Mouse (Mus musculus): ENCODE results near the gene Muc3. TPM values are rescaled to one million over a fixed set of nuclear protein-coding genes. Genes with fewer than 3 reads are reported as not detected.

Gene Muc3
- total and polyA plus RNA-seq, 2 experiments from 2014 or later = not detected

- ATAC-seq (ENCODE audit: low FRiP score) (no peak), DNase-seq (ENCODE audit: low spot score) (no peak)
- Histone ChIP-seq H3K36me3 (ENCODE audit: insufficient read depth, low read length) (no peaks in the 10 kb centered on the region), H3K9ac (replicated peaks; ENCODE audit: low read length, poor library complexity, severe bottlenecking) (no peak overlapping the region), H3K9me3 (ENCODE audit: low read length) (no peaks in the 10 kb centered on the region), H3K27ac (ENCODE audit: low read depth, low read length) (no peak overlapping the region), H3K27me3 (ENCODE audit: insufficient read depth, low read length) (no peaks in the 10 kb centered on the region), H3K4me3 (ENCODE audit: low read depth, low read length) (no peak overlapping the region), H3K4me1 (ENCODE audit: insufficient read depth, low read length) (no peaks in the 10 kb centered on the region), H3K4me2 (ENCODE audit: low read depth, low read length, poor library complexity, severe bottlenecking) (no peak overlapping the region)
- WGBS = 85% methylated on average over 10 of the region's 10 CpGs
- TF ChIP-seq CTCF (IDR thresholded peaks at IDR 0.05) = no peak
These were observed 10.1 kb downstream of the Muc3 start for GRCm38 (mm10) chr5:137138977-137139376.

- Histone ChIP-seq H3K4me1 (ENCODE audit: insufficient read depth, low read length) (no peaks in the 10 kb centered on the region), H3K27ac (ENCODE audit: low read depth, low read length) (no peak overlapping the region), H3K4me2 (ENCODE audit: low read depth, low read length, poor library complexity, severe bottlenecking) (no peak overlapping the region), H3K36me3 (ENCODE audit: insufficient read depth, low read length) (no peaks in the 10 kb centered on the region), H3K9ac (replicated peaks; ENCODE audit: low read length, poor library complexity, severe bottlenecking) (no peak overlapping the region), H3K27me3 (ENCODE audit: insufficient read depth, low read length) (no peaks in the 10 kb centered on the region), H3K9me3 (ENCODE audit: low read length) (no peaks in the 10 kb centered on the region), H3K4me3 (ENCODE audit: low read depth, low read length) (no peak overlapping the region)
- DNase-seq (ENCODE audit: low spot score) = no peak
- 40% methylated on average over 11 of the region's 11 CpGs for WGBS
- TF ChIP-seq CTCF (IDR thresholded peaks at IDR 0.05) = no peak
- ATAC-seq (ENCODE audit: low FRiP score) = no peak
These were observed 14.2 kb downstream of the Muc3 start for GRCm38 (mm10) chr5:137134959-137135358.

- peak; percentile 95 for TF ChIP-seq CTCF (IDR thresholded peaks at IDR 0.05)
- 0% methylated on average over 3 of the region's 3 CpGs for WGBS
- Histone ChIP-seq H3K4me1 (ENCODE audit: insufficient read depth, low read length) (no peaks in the 10 kb centered on the region), H3K36me3 (ENCODE audit: insufficient read depth, low read length) (no peaks in the 10 kb centered on the region), H3K27ac (ENCODE audit: low read depth, low read length) (0 out of 2 replicates have a peak overlapping the region, but pooled peaks have one; percentile 38), H3K4me3 (ENCODE audit: low read depth, low read length) (no peak overlapping the region), H3K9ac (replicated peaks; ENCODE audit: low read length, poor library complexity, severe bottlenecking) (no peak overlapping the region), H3K4me2 (ENCODE audit: low read depth, low read length, poor library complexity, severe bottlenecking) (no peak overlapping the region), H3K27me3 (ENCODE audit: insufficient read depth, low read length) (no peaks in the 10 kb centered on the region), H3K9me3 (ENCODE audit: low read length) (no peaks in the 10 kb centered on the region)
- ATAC-seq (ENCODE audit: low FRiP score) (peak; percentile 49; the same call in 1 of the 2 replicates), DNase-seq (ENCODE audit: low spot score) (peak; percentile 80)
These were observed 17.6 kb downstream of the Muc3 start for GRCm38 (mm10) chr5:137131490-137131889.

GRCm38 (mm10) chr5:137129281-137129680 is 19.8 kb downstream of the Muc3 start:
- Histone ChIP-seq H3K4me3 (ENCODE audit: low read depth, low read length) (no peak overlapping the region), H3K9me3 (ENCODE audit: low read length) (no peaks in the 10 kb centered on the region), H3K27me3 (ENCODE audit: insufficient read depth, low read length) (no peaks in the 10 kb centered on the region), H3K36me3 (ENCODE audit: insufficient read depth, low read length) (no peaks in the 10 kb centered on the region), H3K4me2 (ENCODE audit: low read depth, low read length, poor library complexity, severe bottlenecking) (no peak overlapping the region), H3K4me1 (ENCODE audit: insufficient read depth, low read length) (no peaks in the 10 kb centered on the region), H3K27ac (ENCODE audit: low read depth, low read length) (no peak overlapping the region), H3K9ac (replicated peaks; ENCODE audit: low read length, poor library complexity, severe bottlenecking) (no peak overlapping the region)
- no peak for DNase-seq (ENCODE audit: low spot score)
- no peak for ATAC-seq (ENCODE audit: low FRiP score)
- WGBS = 39% methylated on average over 5 of the region's 5 CpGs
- TF ChIP-seq CTCF (IDR thresholded peaks at IDR 0.05) = no peak

- Histone ChIP-seq H3K4me2 (ENCODE audit: low read depth, low read length, poor library complexity, severe bottlenecking) (no peak overlapping the region), H3K27ac (ENCODE audit: low read depth, low read length) (peak overlapping the region; percentile 80), H3K9ac (replicated peaks; ENCODE audit: low read length, poor library complexity, severe bottlenecking) (no peak overlapping the region), H3K9me3 (ENCODE audit: low read length) (no peaks in the 10 kb centered on the region), H3K27me3 (ENCODE audit: insufficient read depth, low read length) (no peaks in the 10 kb centered on the region), H3K4me1 (ENCODE audit: insufficient read depth, low read length) (0 out of 2 replicates have a peak, but pooled peaks cover 8% of the 10 kb centered on the region), H3K36me3 (ENCODE audit: insufficient read depth, low read length) (no peaks in the 10 kb centered on the region), H3K4me3 (ENCODE audit: low read depth, low read length) (no peak overlapping the region)
- DNase-seq (ENCODE audit: low spot score) (no peak), ATAC-seq (ENCODE audit: low FRiP score) (no peak)
- no peak for TF ChIP-seq CTCF (IDR thresholded peaks at IDR 0.05)
- 79% methylated on average over 4 of the region's 4 CpGs for WGBS
These were observed 25.6 kb downstream of the Muc3 start for GRCm38 (mm10) chr5:137123516-137123915.

- 0 out of 2 replicates have a peak, but pooled peaks cover 8% of the 10 kb centered on the region for H3K4me1 ChIP-seq (ENCODE audit: insufficient read depth, low read length)
- ATAC-seq (ENCODE audit: low FRiP score) (peak; percentile 86), DNase-seq (ENCODE audit: low spot score) (peak; percentile 85)
- peak overlapping the region; percentile 9; the same call in 1 of the 2 replicates for H3K4me2 ChIP-seq (ENCODE audit: low read depth, low read length, poor library complexity, severe bottlenecking)
- H3K9me3 ChIP-seq (ENCODE audit: low read length) = no peaks in the 10 kb centered on the region
- no peaks in the 10 kb centered on the region for H3K27me3 ChIP-seq (ENCODE audit: insufficient read depth, low read length)
- H3K36me3 ChIP-seq (ENCODE audit: insufficient read depth, low read length) = no peaks in the 10 kb centered on the region
- H3K4me3 ChIP-seq (ENCODE audit: low read depth, low read length) = no peak overlapping the region
- peak; percentile 94 for TF ChIP-seq CTCF (IDR thresholded peaks at IDR 0.05)
- H3K27ac ChIP-seq (ENCODE audit: low read depth, low read length) = peak overlapping the region; percentile 80
- H3K9ac ChIP-seq (replicated peaks; ENCODE audit: low read length, poor library complexity, severe bottlenecking) = no peak overlapping the region
- 4% methylated on average over 14 of the region's 14 CpGs for WGBS
These were observed 26.4 kb downstream of the Muc3 start for GRCm38 (mm10) chr5:137122686-137123193.

Measured in midbrain, postnatal 0 days (tissue).